Mouse (Mus musculus) left cerebral cortex, adult 8-10 months (tissue): ENCODE data around the gene Olfr1255. TPM values are rescaled to one million over a fixed set of nuclear protein-coding genes. Genes with fewer than 3 reads are reported as not detected.

ENCODE experiments used
- DNase-seq, 2 experiments: peaks; one replicate each; pipeline ENCODE4 v3.0.0; 2022; ENCODE audit warnings: low spot score in 2 of 2
- total RNA-seq, 4 experiments: library from RNA; stranded (reverse); gene quantifications; 2 replicates each; pipeline ENCODE4 v1.2.4; 2022

Olfr1255 gene
- not detected for total RNA-seq

- no peak for DNase-seq
Measured at GRCm38 (mm10) chr2:89811751-89812150, at the start of gene Olfr1255. Gene Olfr1255, plus strand, starts transcription at chr2:89812051.

- DNase-seq, result no peak
Measured at GRCm38 (mm10) chr2:89793519-89793918, 18.3 kb upstream of the Olfr1255 start, which contains the start of gene Olfr1254. Gene Olfr1254, minus strand, starts transcription at chr2:89793619.

DNA sequence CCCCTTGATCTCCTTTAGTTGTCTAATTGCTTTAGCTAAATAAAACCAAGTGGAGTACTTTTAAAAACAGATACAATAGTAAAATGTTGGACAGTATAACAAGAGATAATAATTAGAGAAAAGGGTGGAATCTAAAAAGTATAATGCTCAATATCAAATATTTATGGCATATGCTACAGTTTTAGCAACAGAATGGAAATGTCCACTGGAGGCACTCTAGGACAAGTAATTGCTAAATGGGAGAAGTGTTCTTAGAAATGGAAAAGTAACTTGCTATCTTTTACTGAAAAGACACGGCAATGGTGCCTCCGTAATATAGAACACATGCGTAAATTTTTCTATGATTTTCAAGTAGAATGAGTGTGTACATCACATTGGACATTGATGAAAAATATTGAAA is 12.3 kb upstream of the Olfr1255 start:
- DNase-seq, result no peak

DNA sequence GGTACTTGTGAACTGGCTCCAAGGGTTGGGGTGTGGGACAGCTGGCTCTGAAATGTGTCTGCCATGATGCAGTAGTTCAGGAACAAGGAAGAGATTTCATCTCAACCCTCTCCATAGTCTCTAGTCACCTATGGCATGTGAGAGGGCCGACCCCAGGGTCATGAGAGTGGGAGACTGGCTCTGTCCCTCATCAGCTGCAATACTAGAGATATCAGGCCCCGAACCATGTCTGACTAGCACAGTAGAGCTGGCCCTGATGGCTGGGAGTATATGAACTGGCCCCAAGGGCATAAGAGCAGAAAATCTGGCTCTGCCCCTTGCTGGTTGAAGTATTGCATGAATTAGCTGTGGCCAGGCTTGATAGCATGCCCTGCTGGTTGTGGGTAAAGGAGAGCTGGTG is 1.1 kb upstream of the Olfr1255 start:
- no peak for DNase-seq

DNA sequence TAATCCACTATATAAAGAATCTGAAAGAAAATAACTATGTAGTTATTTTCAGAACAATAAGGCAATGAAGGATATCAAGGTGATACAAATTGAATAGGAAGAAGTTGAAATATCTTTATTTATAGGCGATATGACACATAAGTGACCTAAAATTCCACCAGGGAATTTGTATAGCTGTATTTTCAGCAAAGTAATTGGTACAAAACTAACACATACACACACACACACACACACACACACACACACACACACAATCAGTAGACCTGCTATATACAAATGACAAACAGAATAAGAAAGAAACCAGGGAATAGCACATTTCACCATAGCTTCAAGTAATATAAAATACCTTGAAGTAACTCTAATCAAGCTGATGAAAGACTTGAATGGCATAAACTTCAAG is 8.4 kb downstream of the Olfr1255 start:
- DNase-seq, result no peak

GRCm38 (mm10) chr2:89841455-89841854 is 29.6 kb downstream of the Olfr1255 start, which contains the start of gene Olfr1256:
Gene Olfr1256, minus strand, starts transcription at chr2:89841555.
- no peak for DNase-seq

- DNase-seq, result no peak
Measured at GRCm38 (mm10) chr2:89848105-89848504, 36.3 kb downstream of the Olfr1255 start, which contains the start of gene Olfr48. Gene Olfr48, minus strand, starts transcription at chr2:89848205.

DNA sequence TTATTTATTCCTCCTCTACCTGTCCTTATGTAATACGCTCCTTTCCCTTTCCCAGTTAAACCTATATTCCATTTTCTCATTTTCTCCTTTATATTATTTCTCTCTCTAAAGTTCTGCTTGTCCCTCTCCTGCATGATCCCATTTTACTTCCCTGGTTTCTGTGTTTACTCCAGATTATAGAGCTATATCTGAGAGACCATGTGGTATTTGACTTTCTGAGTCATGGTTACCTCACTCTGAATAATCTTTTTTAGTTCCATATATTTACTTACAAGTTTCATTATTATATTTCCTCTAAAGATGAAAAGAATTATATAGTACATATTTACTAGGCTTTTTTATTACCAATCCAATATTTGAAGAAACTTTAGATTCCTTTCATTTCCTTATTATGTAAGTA is 37.4 kb downstream of the Olfr1255 start:
- DNase-seq, result no peak

Other genes starting within 250 kb of the Olfr1255 start
- gene Olfr1245, start 233.6 kb upstream of the Olfr1255 start, total RNA-seq, result not detected
- gene Olfr1246, start 218.9 kb upstream of the Olfr1255 start, total RNA-seq, result not detected
- gene Olfr1247, start 197.9 kb upstream of the Olfr1255 start, total RNA-seq, result under 1 TPM; 0.07 to 0.23 (median 0.11) TPM
- gene Olfr1248, start 193.8 kb upstream of the Olfr1255 start, total RNA-seq, result not detected
- not detected for gene Olfr1249, start 177.1 kb upstream of the Olfr1255 start, total RNA-seq
- gene Olfr1250, start 150.6 kb upstream of the Olfr1255 start, total RNA-seq, result under 1 TPM in 1 of 4 experiments, not detected in 3; 0.11 TPM
- not detected for gene Olfr1251, start 140.1 kb upstream of the Olfr1255 start, total RNA-seq
- not detected for gene Olfr1252, start 87.0 kb upstream of the Olfr1255 start, total RNA-seq
- not detected for gene Olfr1253, start 55.0 kb upstream of the Olfr1255 start, total RNA-seq
- gene Olfr1254, start 18.4 kb upstream of the Olfr1255 start, total RNA-seq, result not detected
- not detected for gene Olfr1256, start 29.5 kb downstream of the Olfr1255 start, total RNA-seq
- not detected for gene Olfr48, start 36.2 kb downstream of the Olfr1255 start, total RNA-seq
- not detected for gene Olfr1257, start 66.4 kb downstream of the Olfr1255 start, total RNA-seq
- gene Olfr1258, start 115.3 kb downstream of the Olfr1255 start, total RNA-seq, result not detected
- gene Olfr1259, start 136.6 kb downstream of the Olfr1255 start, total RNA-seq, result not detected
- not detected for gene Olfr1260, start 162.3 kb downstream of the Olfr1255 start, total RNA-seq
- gene Olfr1261, start 179.2 kb downstream of the Olfr1255 start, total RNA-seq, result not detected
- not detected for gene Olfr1262, start 188.1 kb downstream of the Olfr1255 start, total RNA-seq
- gene Olfr1263, start 200.1 kb downstream of the Olfr1255 start, total RNA-seq, result not detected
- not detected for gene Olfr1264, start 213.5 kb downstream of the Olfr1255 start, total RNA-seq
- gene Olfr1265, start 223.3 kb downstream of the Olfr1255 start, total RNA-seq, result not detected